26 mouse cellular contexts compared by ENCODE assay signal in genomic region chr9:50457596-50457995, GRCm38 (mm10). TPM values are rescaled to one million over a fixed set of nuclear protein-coding genes. Genes with fewer than 3 reads are reported as not detected.
DNase-seq lines count a peak whose midpoint lies in the region; ATAC-seq and TF ChIP-seq lines count a peak whose summit lies in the region.
"Had no signal": no experiment of that assay in that cellular context is flagged by ENCODE, and none has a peak within 500 bp of the region (broad histone marks: within the 10 kb centered on the region; RNA-seq: fewer than 3 reads in every experiment).

No protein-coding gene starts in this region.

- 88% methylated on average over 7 of the region's 7 CpGs for WGBS in limb, embryonic 14.5 days
- 85% methylated on average over 7 of the region's 7 CpGs for WGBS in limb, embryonic 10.5 days
- WGBS in embryonic facial prominence, embryonic 15.5 days, result 58% methylated on average over 7 of the region's 7 CpGs
- 79% methylated on average over 7 of the region's 7 CpGs for WGBS in hindbrain, embryonic 14.5 days

- H3K9ac ChIP-seq in limb, embryonic 14.5 days (ENCODE audit: low read depth, low read length, severe bottlenecking), result no peak overlapping the region
- no peak overlapping the region for H3K9ac ChIP-seq in embryonic facial prominence, embryonic 15.5 days
- no peak overlapping the region for H3K9ac ChIP-seq in hindbrain, embryonic 14.5 days
- H3K9ac ChIP-seq: embryonic facial prominence, embryonic 12.5 days; forebrain, embryonic 13.5 days; forebrain, embryonic 15.5 days; forebrain, postnatal 0 days had no signal

- DNase-seq in limb, embryonic 14.5 days (ENCODE audit: low spot score), result peak; percentile 56
- DNase-seq in limb, embryonic 10.5 days (ENCODE audit: low spot score), result no peak
- DNase-seq in retina, embryonic 14.5 days (ENCODE audit: low spot score), result peak; percentile 29
- no peak for DNase-seq in kidney, postnatal 14 days
- no peak for DNase-seq in hindbrain, embryonic 14.5 days (ENCODE audit: low spot score)
- DNase-seq in kidney, postnatal 25 days, result no peak
- DNase-seq: adrenal gland, adult 8-10 months; adrenal gland, postnatal 25 days; cerebellum, adult 11 months; cerebellum, adult 18-20 months; cerebellum, adult 8-10 months; cerebellum, adult 9-11 months; cerebellum, postnatal 14 days; cerebellum, postnatal 36 days; embryo, embryonic 11 days; forebrain, postnatal 0 days had no signal

- H3K36me3 ChIP-seq in limb, embryonic 14.5 days (ENCODE audit: control insufficient read depth, insufficient read depth, low read length), result no peaks in the 10 kb centered on the region
- no peaks in the 10 kb centered on the region for H3K36me3 ChIP-seq in limb, embryonic 10.5 days
- H3K36me3 ChIP-seq in embryonic facial prominence, embryonic 15.5 days, result no peaks in the 10 kb centered on the region
- H3K36me3 ChIP-seq in hindbrain, embryonic 14.5 days (replicated peaks; ENCODE audit: control insufficient read depth, insufficient read depth), result no peaks in the 10 kb centered on the region
- H3K36me3 ChIP-seq: embryonic facial prominence, embryonic 12.5 days; forebrain, embryonic 15.5 days; G1E had no signal

- ATAC-seq in limb, embryonic 14.5 days (ENCODE audit: low FRiP score, low read depth), result peak; percentile 88
- no peak for ATAC-seq in embryonic facial prominence, embryonic 15.5 days (ENCODE audit: insufficient number of reproducible peaks, low FRiP score, low TSS enrichment, low read depth)
- no peak for ATAC-seq in hindbrain, embryonic 14.5 days (ENCODE audit: low FRiP score)
- ATAC-seq: activated CD4-positive, CD25-positive, alpha-beta regulatory T cell, adult 4 months; CD4-positive, CD25-positive, alpha-beta regulatory T cell, adult 4 months; forebrain, embryonic 13.5 days; forebrain, embryonic 15.5 days; forebrain, postnatal 0 days; Patski had no signal

- TF ChIP-seq POLR2A in limb, embryonic 14.5 days (IDR thresholded peaks at IDR 0.05; ENCODE audit: borderline replicate concordance, extremely low read depth, insufficient read depth, insufficient read length), result no peak

- no peak overlapping the region for H3K4me2 ChIP-seq in limb, embryonic 14.5 days (replicated peaks; ENCODE audit: low read depth, low read length, severe bottlenecking)
- H3K4me2 ChIP-seq in embryonic facial prominence, embryonic 15.5 days (replicated peaks), result no peak overlapping the region
- no peak overlapping the region for H3K4me2 ChIP-seq in hindbrain, embryonic 14.5 days (replicated peaks)
- H3K4me2 ChIP-seq: embryonic facial prominence, embryonic 12.5 days; forebrain, embryonic 13.5 days; forebrain, embryonic 15.5 days had no signal

- H3K27me3 ChIP-seq in limb, embryonic 14.5 days (ENCODE audit: control insufficient read depth, insufficient read depth, low read length), result no peaks in the 10 kb centered on the region
- no peaks in the 10 kb centered on the region for H3K27me3 ChIP-seq in limb, embryonic 10.5 days (ENCODE audit: low read depth, poor library complexity, severe bottlenecking)
- H3K27me3 ChIP-seq in embryonic facial prominence, embryonic 15.5 days, result no peaks in the 10 kb centered on the region
- H3K27me3 ChIP-seq in hindbrain, embryonic 14.5 days (ENCODE audit: control insufficient read depth, insufficient read depth, low read length), result no peaks in the 10 kb centered on the region
- H3K27me3 ChIP-seq: CH12.LX; embryonic facial prominence, embryonic 12.5 days; forebrain, embryonic 13.5 days; forebrain, embryonic 15.5 days; Patski had no signal

- H3K4me3 ChIP-seq in limb, embryonic 14.5 days (replicated peaks; ENCODE audit: low read length), result no peak overlapping the region
- H3K4me3 ChIP-seq in limb, embryonic 10.5 days, result no peak overlapping the region
- no peak overlapping the region for H3K4me3 ChIP-seq in embryonic facial prominence, embryonic 15.5 days (replicated peaks)
- no peak overlapping the region for H3K4me3 ChIP-seq in hindbrain, embryonic 14.5 days (replicated peaks; ENCODE audit: low read length)
- H3K4me3 ChIP-seq: embryonic facial prominence, embryonic 12.5 days; forebrain, embryonic 13.5 days; forebrain, embryonic 15.5 days had no signal

- 0 out of 2 replicates have a peak, but pooled peaks cover 1% of the 10 kb centered on the region for H3K4me1 ChIP-seq in limb, embryonic 14.5 days (ENCODE audit: control insufficient read depth, insufficient read depth, low read length)
- peaks cover 2% of the 10 kb centered on the region for H3K4me1 ChIP-seq in limb, embryonic 10.5 days
- 0 out of 2 replicates have a peak, but pooled peaks cover 2% of the 10 kb centered on the region for H3K4me1 ChIP-seq in embryonic facial prominence, embryonic 15.5 days
- 0 out of 2 replicates have a peak, but pooled peaks cover 2% of the 10 kb centered on the region for H3K4me1 ChIP-seq in hindbrain, embryonic 14.5 days (replicated peaks; ENCODE audit: control insufficient read depth, insufficient read depth, low read length)
- H3K4me1 ChIP-seq: embryonic facial prominence, embryonic 12.5 days had no signal

- H3K9me3 ChIP-seq in limb, embryonic 14.5 days (ENCODE audit: control insufficient read depth, low read length), result no peaks in the 10 kb centered on the region
- no peaks in the 10 kb centered on the region for H3K9me3 ChIP-seq in limb, embryonic 10.5 days (replicated peaks)
- no peaks in the 10 kb centered on the region for H3K9me3 ChIP-seq in embryonic facial prominence, embryonic 15.5 days (replicated peaks)
- no peaks in the 10 kb centered on the region for H3K9me3 ChIP-seq in hindbrain, embryonic 14.5 days (ENCODE audit: control insufficient read depth, low read length)
- H3K9me3 ChIP-seq: embryonic facial prominence, embryonic 12.5 days; forebrain, embryonic 13.5 days; forebrain, embryonic 15.5 days; G1E had no signal

- H3K27ac ChIP-seq in limb, embryonic 14.5 days (replicated peaks; ENCODE audit: low read depth, low read length), result no peak overlapping the region
- no peak overlapping the region for H3K27ac ChIP-seq in limb, embryonic 10.5 days
- H3K27ac ChIP-seq in embryonic facial prominence, embryonic 15.5 days (replicated peaks), result 0 out of 2 replicates have a peak overlapping the region, but pooled peaks have one; percentile 30
- H3K27ac ChIP-seq in hindbrain, embryonic 14.5 days, result no peak overlapping the region
- H3K27ac ChIP-seq: embryonic facial prominence, embryonic 12.5 days; forebrain, embryonic 13.5 days; forebrain, embryonic 15.5 days had no signal

RNA-seq across cellular contexts. Expression of gene Plet1, which starts 36.7 kb away (rescaled TPM):
- polyA plus RNA-seq in limb, embryonic 14.5 days (2012; rRNA removed), result 0.74 and 0.93 TPM in 2 replicates
- 0.41 and 0.70 TPM in 2 replicates for polyA plus RNA-seq in limb, embryonic 14.5 days (2014; fragmentation: Nextera tagmentation; extraction: Ambion mirVana)
- 0.29 TPM in 1 of 2 replicates, not detected in the other for polyA plus RNA-seq in limb, embryonic 10.5 days (2016; fragmentation: Nextera tagmentation; extraction: Ambion mirVana)
- 11.7 and 15.6 TPM in 2 replicates for polyA plus RNA-seq in embryonic facial prominence, embryonic 15.5 days (2015; fragmentation: Nextera tagmentation; extraction: Ambion mirVana)
- polyA plus RNA-seq in hindbrain, embryonic 14.5 days (2014; fragmentation: Nextera tagmentation; extraction: Ambion mirVana), result 0.24 and 0.43 TPM in 2 replicates
- polyA plus RNA-seq: forebrain, embryonic 11.5 days; forebrain, embryonic 13.5 days; forebrain, embryonic 15.5 days had no signal

Comparison
In these comparisons a context has a peak if more than half of its experiments do, and no peak if none do; other contexts are left out.
1. DNase-seq: peak in limb, embryonic 14.5 days (single experiment) and retina, embryonic 14.5 days (single experiment); none in limb, embryonic 10.5 days (single experiment), kidney, postnatal 14 days (single experiment), hindbrain, embryonic 14.5 days (single experiment) and kidney, postnatal 25 days (0 of 2).